Mouse (Mus musculus): ENCODE results near the gene Poln. TPM values are rescaled to one million over a fixed set of nuclear protein-coding genes. Genes with fewer than 3 reads are reported as not detected.

Gene Poln
- polyA plus RNA-seq, 1 experiment from 2014 or later: 0.07 TPM

DNA sequence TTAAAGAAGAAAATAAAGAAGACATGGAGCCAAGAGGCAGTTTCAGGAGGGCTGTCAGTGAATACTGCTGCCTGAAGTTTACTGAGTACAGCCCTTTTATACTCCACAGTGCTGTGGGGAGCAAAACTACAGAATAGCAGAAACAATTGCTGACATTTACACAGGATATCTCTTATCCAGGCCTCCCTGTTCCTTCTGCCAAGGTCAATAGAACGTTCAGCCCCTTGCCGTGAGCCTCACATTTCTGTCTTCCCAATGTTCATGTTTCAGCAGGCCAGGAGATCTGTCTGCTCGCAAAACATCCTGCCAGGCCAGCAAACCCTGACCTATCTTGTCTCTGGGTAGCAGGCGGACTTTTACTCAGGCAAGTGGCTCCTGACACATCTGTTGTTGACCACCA lies 209.9 kb downstream of the Poln start:
- no peak overlapping the region for H3K4me2 ChIP-seq (replicated peaks; ENCODE audit: low read depth)
- no peaks in the 10 kb centered on the region for H3K27me3 ChIP-seq (ENCODE audit: control insufficient read depth, insufficient read depth, low read length)
- TF ChIP-seq CTCF (IDR thresholded peaks at IDR 0.05; ENCODE audit: low read depth) (no peak), EP300 (optimal IDR thresholded peaks at IDR 0.05) (no peak)
- no peaks in the 10 kb centered on the region for H3K4me1 ChIP-seq (replicated peaks; ENCODE audit: control insufficient read depth, insufficient read depth)
- no peaks in the 10 kb centered on the region for H3K36me3 ChIP-seq (ENCODE audit: control insufficient read depth, insufficient read depth, low read length)
- WGBS: 55% methylated on average over 4 of the region's 4 CpGs
- ATAC-seq (ENCODE audit: low FRiP score, low TSS enrichment): no peak
- no peak for DNase-seq (ENCODE audit: low spot score)
- no peak overlapping the region for H3K27ac ChIP-seq (replicated peaks)
- no peak overlapping the region for H3K9ac ChIP-seq (ENCODE audit: low read length)
- no peak overlapping the region for H3K4me3 ChIP-seq (ENCODE audit: low read depth, low read length)
- no peaks in the 10 kb centered on the region; the same call in 1 of the 2 replicates for H3K9me3 ChIP-seq (ENCODE audit: control insufficient read depth, low read length)

Other genes starting within 250 kb of the Poln start
- 20.4 and 20.5 TPM in 2 replicates for gene Nelfa, start 233.0 kb downstream of the Poln start, polyA plus RNA-seq (2015; fragmentation: Nextera tagmentation; extraction: Ambion mirVana)
- gene Gm1673, start 186.0 kb downstream of the Poln start, polyA plus RNA-seq (2015; fragmentation: Nextera tagmentation; extraction: Ambion mirVana): 27.7 and 28.5 TPM in 2 replicates
- 0.13 and 0.15 TPM in 2 replicates for gene Nat8l, start 173.5 kb downstream of the Poln start, polyA plus RNA-seq (2015; fragmentation: Nextera tagmentation; extraction: Ambion mirVana)
- 10.8 and 12.3 TPM in 2 replicates for gene Haus3, start 79 bp upstream of the Poln start, polyA plus RNA-seq (2015; fragmentation: Nextera tagmentation; extraction: Ambion mirVana)
- 20.1 and 21.2 TPM in 2 replicates for gene Mxd4, start 18.3 kb upstream of the Poln start, polyA plus RNA-seq (2015; fragmentation: Nextera tagmentation; extraction: Ambion mirVana)
- gene Zfyve28, start 119.0 kb upstream of the Poln start, polyA plus RNA-seq (2015; fragmentation: Nextera tagmentation; extraction: Ambion mirVana): 0.27 and 0.29 TPM in 2 replicates
- gene Cfap99, start 119.2 kb upstream of the Poln start, polyA plus RNA-seq (2015; fragmentation: Nextera tagmentation; extraction: Ambion mirVana): 0.04 TPM in 1 of 2 replicates, not detected in the other
- 85.2 and 85.7 TPM in 2 replicates for gene Rnf4, start 166.8 kb upstream of the Poln start, polyA plus RNA-seq (2015; fragmentation: Nextera tagmentation; extraction: Ambion mirVana)
- gene Fam193a, start 200.5 kb upstream of the Poln start, polyA plus RNA-seq (2015; fragmentation: Nextera tagmentation; extraction: Ambion mirVana): 3.2 and 3.5 TPM in 2 replicates

Measured in stomach, postnatal 0 days (tissue).